Mouse (Mus musculus): ENCODE measurements around the gene Btd. TPM values are rescaled to one million over a fixed set of nuclear protein-coding genes. Genes with fewer than 3 reads are reported as not detected.
A peak's percentile ranks its signal among the peaks of the same experiment; 100 is the strongest.

The Btd gene
- polyA plus RNA-seq, 2 experiments = 7.6 to 8.8 TPM

DNA sequence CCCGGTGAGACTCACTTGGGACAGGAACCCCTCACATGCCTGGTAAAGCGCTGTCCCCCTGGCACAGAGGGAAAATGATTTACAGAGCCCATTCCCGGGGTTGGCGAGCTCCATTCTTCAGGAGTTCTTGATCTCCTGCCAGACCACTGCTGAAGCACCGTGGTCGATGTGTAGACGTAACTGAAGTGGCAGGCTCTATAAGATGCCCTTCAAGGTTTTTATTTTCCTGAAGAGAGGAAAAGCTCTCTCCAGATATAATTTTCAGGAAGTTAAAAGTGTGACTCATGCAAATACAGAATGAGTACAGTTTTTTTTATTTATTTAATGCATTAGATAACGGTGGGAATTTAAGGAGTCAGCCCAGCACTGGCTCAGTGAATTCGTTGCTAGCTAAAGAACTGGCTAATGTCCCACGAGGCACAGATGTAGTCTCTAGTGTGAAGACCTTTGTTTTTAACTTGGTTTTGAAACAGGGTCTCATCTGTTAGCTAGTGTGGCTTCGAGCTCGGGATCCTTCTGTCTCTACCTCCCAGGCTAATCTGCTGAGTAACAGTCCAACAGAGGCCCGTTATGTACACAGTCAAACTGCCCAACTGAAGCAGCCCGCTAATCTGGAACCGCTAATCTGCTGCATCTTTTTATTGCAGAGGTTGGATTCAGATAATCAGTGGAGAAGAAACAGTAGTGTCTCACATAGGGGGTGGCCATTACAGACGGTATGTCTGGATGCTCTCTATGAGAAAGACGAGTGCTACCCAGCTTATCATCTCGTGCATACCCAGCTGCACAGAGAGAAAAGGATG lies 23.5 kb downstream of the Btd start:
- Histone ChIP-seq H3K4me3 (ENCODE audit: insufficient read depth in 1 of 2, low read depth in 2 of 2, low read length in 2 of 2) (no peak overlapping the region), H3K9me3 (ENCODE audit: control insufficient read depth, low read length) (no peaks in the 10 kb centered on the region), H3K4me2 (ENCODE audit: low read depth) (no peak overlapping the region), H3K9ac (replicated peaks) (no peak overlapping the region), H3K27ac (no peak overlapping the region), H3K4me1 (replicated peaks; ENCODE audit: control insufficient read depth in 2 of 2, insufficient read depth in 2 of 2, low read length in 1 of 2) (peaks cover 0 to 39% of the 10 kb centered on the region in 2 experiments), H3K27me3 (ENCODE audit: control insufficient read depth, insufficient read depth, low read length) (no peaks in the 10 kb centered on the region), H3K36me3 (replicated peaks; ENCODE audit: control insufficient read depth, insufficient read depth, low read depth) (no peaks in the 10 kb centered on the region)
- no peak for DNase-seq (ENCODE audit: low read depth in 3 of 3, low spot score in 3 of 3)
- WGBS (ENCODE audit: insufficient replicate concordance) = 41% methylated on average over 18 of the region's 18 CpGs
- ATAC-seq (ENCODE audit: insufficient read depth) = peak; percentile 29; the same call in 1 of the 2 replicates
- TF ChIP-seq EP300 (IDR thresholded peaks at IDR 0.05; ENCODE audit: low read depth) (no peak), CTCF (IDR thresholded peaks at IDR 0.05; ENCODE audit: low read depth) (no peak)

DNA sequence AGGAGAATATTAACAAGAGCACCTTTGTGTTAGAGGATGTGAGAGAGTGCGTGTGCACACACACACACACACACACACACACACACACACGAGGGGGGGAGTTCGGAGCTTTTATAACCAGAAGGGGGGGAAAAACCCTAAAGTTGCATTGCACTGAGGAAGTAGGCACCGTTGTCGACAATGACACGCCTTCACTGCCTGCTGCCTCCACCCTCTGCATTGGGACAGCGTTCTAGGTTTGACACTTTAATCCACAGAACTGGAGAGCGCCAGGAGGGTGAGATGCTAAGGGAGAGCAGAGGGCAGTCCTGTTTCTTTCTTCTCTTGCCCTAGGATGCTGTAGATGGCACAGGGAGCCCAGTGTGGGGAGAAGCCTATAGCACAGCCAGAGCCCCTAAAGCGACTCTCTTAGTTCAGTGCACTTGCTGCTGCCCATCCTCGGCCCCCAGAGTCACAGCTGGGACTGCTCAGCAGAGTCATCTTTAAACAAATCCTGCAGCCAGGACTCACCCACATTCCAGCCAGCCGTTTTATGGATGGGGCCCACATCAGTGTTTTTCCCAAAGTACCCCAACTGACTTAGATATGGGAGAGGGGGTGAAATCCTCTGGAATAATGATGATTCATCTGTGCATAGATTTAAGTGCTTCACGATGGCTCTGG lies 24.2 kb downstream of the Btd start:
- Histone ChIP-seq H3K4me1 (replicated peaks; ENCODE audit: control insufficient read depth in 2 of 2, insufficient read depth in 2 of 2, low read length in 1 of 2) (peaks cover 0 to 43% of the 10 kb centered on the region in 2 experiments), H3K27me3 (ENCODE audit: control insufficient read depth, insufficient read depth, low read length) (no peaks in the 10 kb centered on the region), H3K4me2 (ENCODE audit: low read depth) (no peak overlapping the region), H3K9ac (replicated peaks) (no peak overlapping the region), H3K27ac (no peak overlapping the region), H3K9me3 (ENCODE audit: control insufficient read depth, low read length) (no peaks in the 10 kb centered on the region), H3K4me3 (ENCODE audit: insufficient read depth in 1 of 2, low read depth in 2 of 2, low read length in 2 of 2) (no peak overlapping the region), H3K36me3 (replicated peaks; ENCODE audit: control insufficient read depth, insufficient read depth, low read depth) (no peaks in the 10 kb centered on the region)
- DNase-seq (ENCODE audit: low read depth in 3 of 3, low spot score in 3 of 3) (no peak), ATAC-seq (ENCODE audit: insufficient read depth) (no peak)
- WGBS (ENCODE audit: insufficient replicate concordance) = 41% methylated on average over 12 of the region's 12 CpGs
- no peak for TF ChIP-seq EP300 (IDR thresholded peaks at IDR 0.05; ENCODE audit: low read depth)
- no peak for TF ChIP-seq CTCF (IDR thresholded peaks at IDR 0.05; ENCODE audit: low read depth)

DNA sequence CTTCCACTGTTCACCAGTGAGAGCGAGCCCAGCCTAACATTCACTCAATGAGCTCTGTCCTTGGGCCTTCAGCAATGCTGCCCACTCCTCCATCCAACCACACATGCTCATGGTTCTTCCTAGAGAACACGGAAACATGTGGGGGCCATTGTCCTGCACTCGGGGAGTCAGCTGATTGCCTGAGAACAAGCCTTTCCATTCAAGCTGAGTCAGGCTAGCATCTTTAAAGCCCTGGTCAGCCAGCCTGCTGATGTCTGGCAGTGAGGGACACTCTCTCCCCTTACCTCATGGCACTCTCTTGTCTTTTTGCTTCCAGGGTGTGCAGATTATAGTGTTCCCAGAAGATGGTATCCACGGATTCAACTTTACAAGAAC lies 24.7 kb downstream of the Btd start:
- TF ChIP-seq EP300 (IDR thresholded peaks at IDR 0.05; ENCODE audit: low read depth) (no peak), CTCF (IDR thresholded peaks at IDR 0.05; ENCODE audit: low read depth) (no peak)
- H3K4me2 ChIP-seq (ENCODE audit: low read depth) = no peak overlapping the region
- no peak for DNase-seq (ENCODE audit: low read depth in 3 of 3, low spot score in 3 of 3)
- no peaks in the 10 kb centered on the region for H3K27me3 ChIP-seq (ENCODE audit: control insufficient read depth, insufficient read depth, low read length)
- no peaks in the 10 kb centered on the region for H3K9me3 ChIP-seq (ENCODE audit: control insufficient read depth, low read length)
- H3K4me1 ChIP-seq (replicated peaks; ENCODE audit: control insufficient read depth in 2 of 2, insufficient read depth in 2 of 2, low read length in 1 of 2) = peaks cover 0 to 43% of the 10 kb centered on the region in 2 experiments
- H3K4me3 ChIP-seq (ENCODE audit: insufficient read depth in 1 of 2, low read depth in 2 of 2, low read length in 2 of 2) = no peak overlapping the region
- no peak for ATAC-seq (ENCODE audit: insufficient read depth)
- H3K27ac ChIP-seq = no peak overlapping the region
- no peak overlapping the region for H3K9ac ChIP-seq (replicated peaks)
- 75% methylated on average over 4 of the region's 4 CpGs for WGBS (ENCODE audit: insufficient replicate concordance)
- H3K36me3 ChIP-seq (replicated peaks; ENCODE audit: control insufficient read depth, insufficient read depth, low read depth) = no peaks in the 10 kb centered on the region

DNA sequence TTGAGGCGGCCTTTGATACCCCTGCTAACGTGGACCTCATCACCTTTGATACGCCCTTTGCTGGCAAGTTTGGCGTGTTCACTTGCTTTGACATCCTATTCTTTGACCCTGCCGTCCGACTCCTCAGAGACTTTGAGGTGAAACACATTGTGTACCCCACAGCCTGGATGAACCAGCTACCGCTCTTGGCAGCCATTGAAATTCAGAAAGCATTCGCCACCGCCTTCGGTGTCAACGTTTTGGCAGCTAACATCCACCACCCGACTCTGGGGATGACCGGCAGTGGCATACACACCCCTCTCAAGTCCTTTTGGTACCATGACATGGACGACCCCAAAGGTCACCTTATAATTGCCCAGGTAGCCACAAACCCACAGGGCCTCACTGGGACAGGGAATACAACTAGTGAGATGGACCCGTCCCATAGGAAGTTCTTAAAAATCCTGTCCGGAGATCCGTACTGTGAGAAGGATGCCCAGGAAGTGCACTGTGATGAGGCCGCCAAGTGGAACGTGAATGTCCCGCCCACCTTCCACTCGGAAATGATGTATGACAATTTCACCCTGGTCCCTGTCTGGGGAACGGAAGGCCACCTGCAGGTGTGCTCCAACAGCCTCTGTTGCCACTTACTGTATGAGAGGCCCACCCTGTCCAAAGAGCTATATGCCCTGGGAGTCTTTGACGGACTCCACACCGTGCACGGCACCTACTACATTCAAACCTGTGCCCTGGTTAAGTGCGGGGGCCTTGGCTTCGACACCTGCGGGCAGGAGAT lies 26.3 kb downstream of the Btd start:
- Histone ChIP-seq H3K27me3 (ENCODE audit: control insufficient read depth, insufficient read depth, low read length) (no peaks in the 10 kb centered on the region), H3K9me3 (ENCODE audit: control insufficient read depth, low read length) (no peaks in the 10 kb centered on the region), H3K4me1 (replicated peaks; ENCODE audit: control insufficient read depth in 2 of 2, insufficient read depth in 2 of 2, low read length in 1 of 2) (peaks cover 0 to 39% of the 10 kb centered on the region in 2 experiments; a peak in 3 of 4 replicates), H3K36me3 (replicated peaks; ENCODE audit: control insufficient read depth, insufficient read depth, low read depth) (no peaks in the 10 kb centered on the region), H3K4me2 (ENCODE audit: low read depth) (no peak overlapping the region), H3K27ac (no peak overlapping the region), H3K9ac (replicated peaks) (no peak overlapping the region), H3K4me3 (ENCODE audit: insufficient read depth in 1 of 2, low read depth in 2 of 2, low read length in 2 of 2) (no peak overlapping the region)
- ATAC-seq (ENCODE audit: insufficient read depth) (no peak), DNase-seq (ENCODE audit: low read depth in 3 of 3, low spot score in 3 of 3) (no peak)
- WGBS (ENCODE audit: insufficient replicate concordance) = 87% methylated on average over 28 of the region's 28 CpGs
- no peak for TF ChIP-seq EP300 (IDR thresholded peaks at IDR 0.05; ENCODE audit: low read depth)
- no peak for TF ChIP-seq CTCF (IDR thresholded peaks at IDR 0.05; ENCODE audit: low read depth)

DNA sequence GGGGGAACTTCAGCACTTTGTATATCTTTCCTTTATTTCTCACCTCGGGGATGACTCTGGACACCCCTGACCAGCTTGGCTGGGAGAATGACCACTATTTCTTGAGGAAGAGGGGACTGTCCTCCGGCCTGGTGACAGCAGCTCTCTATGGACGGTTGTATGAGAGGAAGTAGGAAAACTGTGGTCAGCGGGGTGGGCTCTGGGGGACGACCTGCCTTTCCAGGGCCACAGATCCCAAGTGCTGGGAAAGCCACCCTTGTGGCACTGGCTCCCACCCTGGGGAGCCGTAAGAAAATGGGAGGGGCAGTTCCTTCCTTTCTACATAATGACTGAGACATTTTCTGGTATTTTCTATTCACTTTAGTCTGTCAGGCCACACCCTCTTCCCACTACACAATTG lies 26.9 kb downstream of the Btd start:
- Histone ChIP-seq H3K27me3 (ENCODE audit: control insufficient read depth, insufficient read depth, low read length) (no peaks in the 10 kb centered on the region), H3K4me3 (ENCODE audit: insufficient read depth in 1 of 2, low read depth in 2 of 2, low read length in 2 of 2) (no peak overlapping the region), H3K36me3 (replicated peaks; ENCODE audit: control insufficient read depth, insufficient read depth, low read depth) (no peaks in the 10 kb centered on the region), H3K27ac (no peak overlapping the region), H3K4me1 (replicated peaks; ENCODE audit: control insufficient read depth in 2 of 2, insufficient read depth in 2 of 2, low read length in 1 of 2) (peaks cover 0 to 34% of the 10 kb centered on the region in 2 experiments; a peak in 3 of 4 replicates), H3K9me3 (ENCODE audit: control insufficient read depth, low read length) (no peaks in the 10 kb centered on the region), H3K4me2 (ENCODE audit: low read depth) (no peak overlapping the region), H3K9ac (replicated peaks) (no peak overlapping the region)
- no peak for ATAC-seq (ENCODE audit: insufficient read depth)
- no peak for TF ChIP-seq EP300 (IDR thresholded peaks at IDR 0.05; ENCODE audit: low read depth)
- TF ChIP-seq CTCF (IDR thresholded peaks at IDR 0.05; ENCODE audit: low read depth) = no peak
- DNase-seq (ENCODE audit: low read depth in 3 of 3, low spot score in 3 of 3) = no peak
- 53% methylated on average over 6 of the region's 6 CpGs for WGBS (ENCODE audit: insufficient replicate concordance)
